Mouse (Mus musculus) layer of hippocampus, postnatal 10 days (tissue): Measurements from ENCODE around the gene Efhd2. TPM values are rescaled to one million over a fixed set of nuclear protein-coding genes. Genes with fewer than 3 reads are reported as not detected.

Experiments used
- DNase-seq, 2 experiments: peaks; one replicate each; pipeline ENCODE4 v3.0.0; 2021; ENCODE audit warnings: low spot score in 2 of 2
- total RNA-seq, 2 experiments: library from RNA; stranded (reverse); gene quantifications; 2 replicates each; pipeline ENCODE4 v1.2.3; 2021

The Efhd2 gene
- total RNA-seq, 2 experiments from 2014 or later: 43.8 to 46.9 TPM

DNA sequence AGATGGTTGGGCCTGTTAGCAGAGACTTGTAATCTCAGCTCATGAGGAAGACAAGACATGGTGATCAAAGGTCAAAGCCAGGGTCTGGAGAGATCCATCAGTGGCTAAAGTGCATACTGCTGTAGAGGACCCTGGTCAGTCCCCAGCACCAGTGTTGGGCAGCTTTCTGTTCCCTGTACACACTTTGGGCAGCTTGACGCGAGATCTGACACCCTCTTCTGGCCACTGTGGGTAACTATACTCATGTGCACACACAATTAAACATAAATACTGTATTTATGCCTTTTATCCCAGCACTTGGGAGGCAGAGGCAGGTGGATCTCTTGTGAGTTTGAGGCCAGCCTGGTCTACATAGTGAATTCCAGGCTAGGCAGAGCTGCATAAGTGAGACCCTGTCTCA is 63.7 kb downstream of the Efhd2 start:
- DNase-seq: no peak

DNA sequence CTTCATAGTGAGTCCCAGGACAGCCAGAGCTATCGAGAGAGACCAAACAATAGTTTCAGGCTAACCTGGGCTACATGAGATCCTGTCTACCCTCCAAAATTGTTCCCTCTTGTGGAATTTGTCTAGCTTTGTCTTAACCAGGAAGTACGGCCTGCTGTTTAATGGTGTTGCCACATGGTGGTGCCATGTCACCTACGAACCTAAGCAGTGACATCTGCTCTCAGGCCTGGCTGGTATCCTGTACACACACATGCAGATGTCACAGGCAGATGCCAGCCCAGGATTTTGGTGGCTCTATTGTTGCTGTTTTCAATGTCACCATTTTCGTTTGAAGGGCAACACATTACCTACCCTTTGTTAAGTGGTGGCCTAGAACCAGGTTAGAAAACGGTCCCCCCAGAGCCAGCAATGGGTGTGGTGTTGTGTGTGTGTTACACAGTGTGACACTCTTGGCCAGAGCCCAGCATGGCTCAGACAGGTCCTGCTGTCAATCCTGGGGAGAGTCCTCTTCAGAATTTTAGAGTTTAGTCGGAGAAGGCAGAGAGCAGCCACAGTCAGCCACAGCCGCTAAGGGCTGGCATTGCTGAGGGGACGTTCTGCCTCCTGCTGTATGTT is 64.8 kb downstream of the Efhd2 start:
- DNase-seq: peak; percentile 36 to 49

Other genes starting within 250 kb of the Efhd2 start
- 10 to 100 TPM; 55.8 to 57.4 TPM for gene Plekhm2, start 210.0 kb downstream of the Efhd2 start, total RNA-seq
- 1 to 10 TPM in 1 of 2 experiments, under 1 TPM in 1; 0.87 to 1.6 TPM for gene Rsc1a1, start 189.3 kb downstream of the Efhd2 start, total RNA-seq
- gene Ddi2, start 151.5 kb downstream of the Efhd2 start, total RNA-seq: 10 to 100 TPM; 31.1 to 31.9 TPM
- not detected for gene Agmat, start 128.2 kb downstream of the Efhd2 start, total RNA-seq
- 10 to 100 TPM; 24.9 to 28.5 TPM for gene Dnajc16, start 84.0 kb downstream of the Efhd2 start, total RNA-seq
- 10 to 100 TPM; 21.7 to 22.7 TPM for gene Casp9, start 81.3 kb downstream of the Efhd2 start, total RNA-seq
- gene Cela2a, start 48.8 kb downstream of the Efhd2 start, total RNA-seq: not detected
- gene Ctrc, start 28.6 kb downstream of the Efhd2 start, total RNA-seq: not detected
- 1 to 10 TPM; 2.1 to 3.5 TPM for gene Fhad1, start 140.2 kb upstream of the Efhd2 start, total RNA-seq
- gene Tmem51, start 209.4 kb upstream of the Efhd2 start, total RNA-seq: 1 to 10 TPM; 7.7 TPM